Mouse (Mus musculus) lung, embryonic 15.5 days (tissue): ENCODE results near the gene Emc6. TPM values are rescaled to one million over a fixed set of nuclear protein-coding genes. Genes with fewer than 3 reads are reported as not detected.

Experiments used
- ATAC-seq: fragments of 200-750 bp; cut with Nextera tagmentation; 2 replicates; pipeline ENCODE4 v1.8.0; 2017; ENCODE audit warnings: moderate number of reproducible peaks, borderline replicate concordance; ENCODE audit not compliant: low FRiP score, low TSS enrichment; ENCODE audit errors: extremely low read depth
- H3K27ac ChIP-seq: fragments of 300-500 bp; sonication (generic); 2 replicates; pipeline ENCODE4 v1.5.1; 2015; ENCODE audit warnings: moderate library complexity, mild to moderate bottlenecking, inconsistent platforms
- H3K27me3 ChIP-seq: fragments of 300-500 bp; sonication (generic); 2 replicates; pipeline ENCODE4 v1.6.1; 2015; ENCODE audit warnings: inconsistent platforms
- H3K36me3 ChIP-seq: fragments of 300-500 bp; sonication (generic); 2 replicates; pipeline ENCODE4 v1.6.1; 2015; ENCODE audit warnings: inconsistent platforms
- H3K4me1 ChIP-seq: fragments of 300-500 bp; sonication (generic); 2 replicates; pipeline ENCODE4 v1.6.1; 2015; ENCODE audit warnings: inconsistent platforms
- H3K4me2 ChIP-seq: fragments of 300-500 bp; sonication (generic); 2 replicates; pipeline ENCODE4 v1.6.1; 2015; ENCODE audit warnings: inconsistent platforms, mild to moderate bottlenecking, moderate library complexity
- H3K4me3 ChIP-seq: fragments of 300-500 bp; sonication (generic); 2 replicates; pipeline ENCODE4 v1.5.1; 2015; ENCODE audit warnings: mild to moderate bottlenecking, inconsistent platforms
- H3K9ac ChIP-seq: fragments of 300-500 bp; sonication (generic); 2 replicates; pipeline ENCODE4 v1.6.1; 2015; ENCODE audit warnings: inconsistent platforms
- H3K9me3 ChIP-seq: fragments of 300-500 bp; sonication (generic); 2 replicates; pipeline ENCODE4 v1.6.1; 2016; ENCODE audit warnings: inconsistent platforms
- WGBS: fragments of 180-500 bp; shearing (Covaris S2); methylation state at CpG from one replicate; pipeline ENCODE4 v1.1.7; 2015; 5-methylcytosine and 5-hydroxymethylcytosine counted together
- polyA plus RNA-seq: library from polyadenylated mRNA; unstranded; fragments of >200 nt; fragmentation: Nextera tagmentation; extraction: Ambion mirVana; gene quantifications from 2 replicates; pipeline ENCODE4 v1.2.1, GENCODE M21; 2015

Gene Emc6
- 119 and 126 TPM in 2 replicates for polyA plus RNA-seq

DNA sequence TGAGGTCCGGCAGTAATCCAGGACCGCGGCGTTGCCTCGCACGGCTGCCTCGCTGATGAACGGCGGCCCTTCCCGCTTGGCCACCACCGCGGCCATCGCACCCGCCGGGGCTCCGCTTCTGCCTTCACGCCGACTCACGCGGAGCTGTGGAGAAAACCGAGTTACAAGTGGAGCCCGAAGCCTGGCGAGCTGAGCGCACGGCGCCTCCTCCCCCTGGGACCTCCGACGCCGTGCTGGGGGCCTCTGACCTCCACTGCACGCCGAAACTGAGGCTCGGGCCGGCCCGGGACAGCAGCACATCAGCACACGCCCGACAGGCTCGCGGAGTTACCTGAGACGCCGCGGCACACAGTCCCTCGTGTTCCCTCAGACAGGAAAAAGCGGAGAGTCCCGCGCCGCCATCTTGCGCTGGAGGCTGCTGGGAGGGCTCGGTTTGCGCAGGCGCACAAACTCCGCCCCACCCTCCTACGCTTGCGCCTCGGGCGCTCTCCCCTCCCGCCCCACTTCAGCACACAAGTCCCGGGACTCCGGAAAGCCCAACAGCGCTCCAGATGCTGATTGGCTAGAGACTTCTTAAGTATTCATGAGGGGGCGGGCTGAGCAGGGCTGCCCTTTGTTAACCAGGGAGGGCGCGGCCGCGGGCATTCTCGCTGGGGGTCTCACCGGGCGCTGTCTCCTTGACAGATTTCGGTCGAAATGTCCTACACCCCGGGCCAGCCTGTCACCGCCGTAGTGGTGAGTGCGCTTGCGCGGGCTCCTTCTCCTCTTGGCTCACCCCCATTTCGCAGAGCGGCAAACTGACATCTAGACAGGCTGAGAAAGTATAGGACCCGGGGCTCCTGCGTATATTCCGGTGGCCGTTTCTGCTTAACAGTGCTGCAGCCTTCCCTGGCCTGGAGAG lies at the start of gene Emc6, which contains the start of gene Tax1bp3:
TSS of gene Emc6 (minus strand) at position 430 of the 901 bp plus-strand sequence.
TSS of gene Tax1bp3 (plus strand) at position 476 of the 901 bp plus-strand sequence.
- Histone ChIP-seq H3K9ac (peak within 1 kb of the TSS; percentile 94), H3K4me1 (peaks cover 43% of the 10 kb centered on the region), H3K4me3 (peak within 1 kb of the TSS; percentile 93), H3K27ac (peak within 1 kb of the TSS; percentile 99), H3K27me3 (no peaks in the 10 kb centered on the region), H3K9me3 (no peaks in the 10 kb centered on the region), H3K36me3 (peaks cover 9% of the 10 kb centered on the region), H3K4me2 (peak within 1 kb of the TSS; percentile 79)
- ATAC-seq, result peak; percentile 98
- under 1% methylated on average over 81 of the region's 81 CpGs for WGBS

DNA sequence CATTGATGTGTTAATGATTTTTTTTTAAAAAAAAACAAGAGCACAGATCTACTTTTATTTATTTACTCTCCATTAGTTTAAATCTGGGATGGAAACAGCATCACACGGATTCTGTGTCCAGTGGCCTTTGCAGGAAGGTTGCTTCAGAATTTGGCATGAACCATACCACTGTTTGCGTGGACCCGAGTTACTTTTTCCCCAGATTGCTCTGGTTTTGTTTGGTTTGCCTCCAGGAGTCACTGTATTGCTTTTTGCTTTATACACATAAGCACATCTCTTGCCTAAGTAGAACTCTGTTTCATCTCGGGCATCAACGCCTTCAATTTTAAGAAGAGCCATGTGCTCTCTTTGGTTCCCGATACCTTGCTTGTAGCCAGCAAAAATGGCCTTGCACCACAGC lies 49.0 kb upstream of the Emc6 start:
- Histone ChIP-seq H3K36me3 (no peaks in the 10 kb centered on the region), H3K9me3 (no peaks in the 10 kb centered on the region), H3K9ac (no peak overlapping the region), H3K27ac (no peak overlapping the region), H3K4me1 (no peaks in the 10 kb centered on the region), H3K4me3 (no peak overlapping the region), H3K4me2 (no peak overlapping the region), H3K27me3 (no peaks in the 10 kb centered on the region)
- WGBS, result 86% methylated on average over 6 of the region's 6 CpGs
- ATAC-seq, result no peak

DNA sequence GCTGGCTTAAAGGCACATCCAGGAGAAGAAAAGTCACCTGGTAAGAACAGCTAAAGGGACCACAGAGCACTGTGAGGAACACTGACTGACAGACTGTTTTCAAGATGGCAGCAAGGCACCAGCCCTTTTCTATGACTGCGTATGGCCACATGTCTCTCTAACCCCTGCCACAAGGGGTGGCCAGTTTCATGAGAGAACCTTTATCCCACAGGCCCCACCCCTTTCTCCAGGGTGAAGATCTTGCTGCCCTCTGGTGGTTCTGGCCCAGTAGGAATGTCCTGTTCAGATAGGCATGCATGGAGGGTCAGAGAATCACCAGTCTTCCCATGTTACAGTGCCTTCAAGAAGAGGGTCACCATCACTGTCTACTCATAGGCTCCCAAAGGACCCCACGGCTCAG lies 47.1 kb upstream of the Emc6 start:
- no peak for ATAC-seq
- WGBS, result 70% methylated on average over 2 of the region's 2 CpGs
- Histone ChIP-seq H3K27me3 (no peaks in the 10 kb centered on the region), H3K4me3 (no peak overlapping the region), H3K9me3 (no peaks in the 10 kb centered on the region), H3K4me1 (no peaks in the 10 kb centered on the region), H3K9ac (no peak overlapping the region), H3K4me2 (no peak overlapping the region), H3K36me3 (no peaks in the 10 kb centered on the region), H3K27ac (no peak overlapping the region)

DNA sequence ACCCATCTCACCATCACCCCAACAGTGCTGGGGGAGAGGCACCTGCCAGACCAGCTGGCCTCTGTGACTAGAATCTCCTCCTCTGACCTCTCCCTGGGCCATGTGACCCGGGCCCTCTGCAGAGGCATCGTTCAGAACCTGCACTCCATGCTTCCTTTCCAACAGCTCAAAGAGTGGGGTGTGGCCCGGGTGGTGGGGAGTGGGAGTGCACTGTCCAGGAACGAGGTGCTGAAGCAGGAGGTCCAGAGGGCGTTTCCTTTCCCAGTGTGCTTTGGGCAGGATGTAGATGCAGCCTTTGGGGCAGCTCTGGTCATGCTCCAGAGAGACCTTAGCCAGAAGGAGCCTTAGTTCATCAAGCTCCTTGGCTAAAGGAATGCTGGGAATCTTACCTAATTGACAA lies 46.0 kb upstream of the Emc6 start:
- H3K36me3 ChIP-seq, result no peaks in the 10 kb centered on the region
- WGBS, result 20% methylated on average over 5 of the region's 5 CpGs
- no peak overlapping the region for H3K4me3 ChIP-seq
- H3K4me2 ChIP-seq, result no peak overlapping the region
- no peaks in the 10 kb centered on the region for H3K9me3 ChIP-seq
- no peaks in the 10 kb centered on the region for H3K27me3 ChIP-seq
- no peak overlapping the region for H3K9ac ChIP-seq
- no peak for ATAC-seq
- H3K4me1 ChIP-seq, result no peaks in the 10 kb centered on the region
- H3K27ac ChIP-seq, result no peak overlapping the region

DNA sequence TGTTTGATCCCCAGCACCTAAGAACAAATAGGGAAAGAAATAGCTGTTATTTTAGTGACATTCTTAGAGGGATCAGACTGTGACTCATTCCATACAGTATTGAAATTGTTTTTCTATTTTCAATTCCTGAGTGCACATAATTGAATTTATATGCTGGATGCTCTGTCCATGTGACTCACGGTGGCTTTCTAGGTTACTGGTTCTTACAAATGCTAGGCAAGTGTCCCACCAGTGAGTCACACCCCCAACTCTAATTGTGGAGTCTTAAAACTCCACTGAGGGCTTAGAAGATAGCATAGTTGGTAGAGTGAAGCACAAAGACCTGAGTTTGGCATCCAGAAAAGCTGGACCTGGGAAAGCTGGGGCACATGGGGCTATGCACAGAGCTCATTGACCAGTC lies 43.8 kb upstream of the Emc6 start:
- no peaks in the 10 kb centered on the region for H3K4me1 ChIP-seq
- H3K9ac ChIP-seq, result no peak overlapping the region
- no peaks in the 10 kb centered on the region for H3K27me3 ChIP-seq
- 97% methylated on average over 1 of the region's 1 CpGs for WGBS
- H3K36me3 ChIP-seq, result no peaks in the 10 kb centered on the region
- H3K4me3 ChIP-seq, result no peak overlapping the region
- H3K9me3 ChIP-seq, result no peaks in the 10 kb centered on the region
- no peak for ATAC-seq
- no peak overlapping the region for H3K27ac ChIP-seq
- no peak overlapping the region for H3K4me2 ChIP-seq

DNA sequence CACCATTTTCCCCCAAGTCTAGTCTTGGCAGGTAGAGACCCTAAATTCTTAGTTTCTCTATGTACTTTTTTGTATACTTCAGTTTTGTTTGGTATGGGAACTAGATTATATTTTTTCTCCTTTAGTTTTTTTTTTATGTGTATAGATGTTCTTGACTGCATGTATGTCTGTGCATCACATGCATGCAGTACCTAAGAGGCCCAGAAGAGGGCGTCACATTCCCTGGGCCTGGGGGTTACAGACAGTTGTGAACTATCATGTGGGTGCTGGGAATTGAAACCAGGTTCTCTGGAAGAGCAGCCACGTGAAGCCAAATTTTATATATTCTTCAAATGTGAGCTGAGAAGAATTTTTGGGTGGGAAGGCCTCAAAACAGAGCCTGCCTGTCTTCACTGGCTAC lies 42.8 kb upstream of the Emc6 start:
- 53% methylated on average over 2 of the region's 2 CpGs for WGBS
- no peak overlapping the region for H3K9ac ChIP-seq
- H3K4me1 ChIP-seq, result no peaks in the 10 kb centered on the region
- H3K4me2 ChIP-seq, result no peak overlapping the region
- H3K36me3 ChIP-seq, result no peaks in the 10 kb centered on the region
- no peak overlapping the region for H3K27ac ChIP-seq
- no peak for ATAC-seq
- no peaks in the 10 kb centered on the region for H3K9me3 ChIP-seq
- no peak overlapping the region for H3K4me3 ChIP-seq
- H3K27me3 ChIP-seq, result no peaks in the 10 kb centered on the region

DNA sequence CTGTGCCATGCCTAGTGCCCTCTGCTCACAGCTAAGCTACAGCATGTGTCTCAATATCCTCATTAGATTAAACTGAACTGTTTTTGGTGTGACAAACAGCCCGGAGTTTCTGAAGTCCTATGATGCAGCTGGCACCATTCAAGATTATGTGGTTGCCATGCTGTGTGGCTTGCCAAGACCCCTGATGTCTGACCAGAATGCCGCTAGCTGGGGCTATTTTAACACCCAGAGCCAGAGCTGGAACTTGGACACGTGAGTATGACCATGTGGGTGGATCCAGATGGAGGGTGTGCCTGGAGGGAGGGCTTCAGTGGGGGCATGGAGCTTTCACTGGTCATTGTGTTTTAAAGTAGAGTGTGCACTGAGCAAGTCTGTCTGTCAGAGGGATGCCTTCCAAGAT lies 37.1 kb upstream of the Emc6 start:
- Histone ChIP-seq H3K27me3 (no peaks in the 10 kb centered on the region), H3K9me3 (no peaks in the 10 kb centered on the region), H3K4me1 (no peaks in the 10 kb centered on the region), H3K4me2 (no peak overlapping the region), H3K9ac (no peak overlapping the region), H3K36me3 (no peaks in the 10 kb centered on the region), H3K27ac (no peak overlapping the region), H3K4me3 (no peak overlapping the region)
- WGBS, result 56% methylated on average over 3 of the region's 3 CpGs
- no peak for ATAC-seq

DNA sequence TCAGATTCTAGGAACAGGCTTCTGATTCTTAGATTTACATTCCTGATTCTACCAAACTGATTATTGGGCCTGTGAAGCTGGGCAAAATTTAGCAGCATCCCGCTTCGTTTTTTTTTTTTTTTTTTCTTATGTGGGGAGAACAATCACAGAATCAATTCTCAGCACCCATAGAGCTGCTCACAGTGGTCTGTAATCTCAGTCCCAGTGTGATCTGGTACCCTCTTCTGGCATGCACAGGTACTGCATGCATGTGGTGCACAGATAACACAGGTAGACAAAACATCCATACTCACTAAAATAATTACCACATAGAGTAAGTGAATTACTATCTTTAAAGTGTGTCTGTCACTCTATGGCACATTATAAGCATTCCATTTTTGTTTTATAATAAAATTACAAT lies 30.8 kb upstream of the Emc6 start:
- no peaks in the 10 kb centered on the region for H3K36me3 ChIP-seq
- no peak overlapping the region for H3K27ac ChIP-seq
- no peak overlapping the region for H3K9ac ChIP-seq
- no peak for ATAC-seq
- H3K4me2 ChIP-seq, result no peak overlapping the region
- H3K27me3 ChIP-seq, result no peaks in the 10 kb centered on the region
- 63% methylated on average over 2 of the region's 2 CpGs for WGBS
- no peaks in the 10 kb centered on the region for H3K4me1 ChIP-seq
- H3K9me3 ChIP-seq, result no peaks in the 10 kb centered on the region
- H3K4me3 ChIP-seq, result no peak overlapping the region

DNA sequence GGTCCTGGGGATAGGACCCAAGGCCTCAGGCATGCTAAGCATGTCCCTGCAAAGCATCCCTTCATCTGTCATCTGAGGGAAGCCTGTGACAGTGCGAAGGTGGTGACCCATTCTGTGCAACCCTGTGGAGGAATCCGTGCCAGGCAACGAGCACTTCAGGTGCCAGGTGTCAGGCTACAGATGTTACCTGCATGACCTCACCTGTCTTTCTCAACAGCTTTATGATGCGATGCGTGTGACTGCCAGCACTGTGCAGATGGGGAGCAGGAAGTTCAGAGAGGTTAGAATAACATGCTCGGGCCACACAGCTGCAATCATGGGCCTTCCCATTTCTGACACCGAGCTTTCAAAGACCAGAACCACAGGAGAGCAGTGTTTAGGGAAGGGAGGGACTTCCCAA lies 28.4 kb upstream of the Emc6 start:
- H3K4me2 ChIP-seq, result no peak overlapping the region
- WGBS, result 55% methylated on average over 7 of the region's 7 CpGs
- no peaks in the 10 kb centered on the region for H3K27me3 ChIP-seq
- no peak overlapping the region for H3K4me3 ChIP-seq
- H3K27ac ChIP-seq, result no peak overlapping the region
- no peak for ATAC-seq
- no peaks in the 10 kb centered on the region for H3K4me1 ChIP-seq
- no peaks in the 10 kb centered on the region for H3K9me3 ChIP-seq
- H3K36me3 ChIP-seq, result no peaks in the 10 kb centered on the region
- no peak overlapping the region for H3K9ac ChIP-seq

DNA sequence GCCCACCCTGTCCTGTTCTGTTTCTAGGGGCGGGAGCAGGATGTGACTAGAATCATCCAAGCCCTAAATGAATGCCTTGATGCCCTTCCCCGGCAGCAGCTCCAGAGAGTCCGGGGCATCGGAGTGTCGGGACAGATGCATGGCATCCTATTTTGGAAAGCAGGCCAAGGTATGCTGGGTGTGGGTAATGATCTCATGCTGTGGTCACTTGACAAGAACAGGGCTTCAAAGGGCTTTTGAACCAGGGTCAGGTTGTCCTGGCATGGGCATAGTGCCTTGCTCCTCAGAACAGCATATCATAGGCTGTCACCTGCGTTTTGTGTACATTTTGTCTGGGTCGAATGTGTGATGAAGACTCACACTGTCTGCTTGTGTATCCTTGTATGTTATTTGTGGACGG lies 27.1 kb upstream of the Emc6 start:
- no peak overlapping the region for H3K9ac ChIP-seq
- no peak overlapping the region for H3K4me2 ChIP-seq
- H3K9me3 ChIP-seq, result no peaks in the 10 kb centered on the region
- no peak overlapping the region for H3K4me3 ChIP-seq
- WGBS, result 79% methylated on average over 8 of the region's 8 CpGs
- no peaks in the 10 kb centered on the region for H3K36me3 ChIP-seq
- no peak overlapping the region for H3K27ac ChIP-seq
- H3K27me3 ChIP-seq, result no peaks in the 10 kb centered on the region
- H3K4me1 ChIP-seq, result peaks cover 7% of the 10 kb centered on the region
- no peak for ATAC-seq

DNA sequence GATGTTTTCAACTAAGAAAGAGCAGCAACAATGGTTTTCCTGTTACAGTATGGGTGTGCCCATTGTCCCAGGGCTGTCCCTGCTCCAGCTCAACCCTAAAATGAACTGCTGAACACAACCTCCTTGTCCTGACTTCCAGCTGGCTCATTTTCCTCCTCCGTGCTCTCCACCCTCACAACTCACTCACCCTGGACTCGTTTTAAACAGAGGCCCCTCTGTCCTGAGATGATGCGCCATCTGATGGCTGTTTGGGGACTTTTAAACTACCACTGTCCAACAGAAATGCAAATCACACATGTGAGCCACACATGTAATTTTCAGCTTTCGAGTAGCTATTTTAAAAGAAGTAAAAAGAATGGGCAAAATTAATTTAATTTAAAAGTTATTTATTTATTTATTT lies 24.8 kb upstream of the Emc6 start:
- Histone ChIP-seq H3K27ac (0 out of 2 replicates have a peak overlapping the region, but pooled peaks have one; percentile 38), H3K4me3 (no peak overlapping the region), H3K9ac (no peak overlapping the region), H3K36me3 (no peaks in the 10 kb centered on the region), H3K27me3 (no peaks in the 10 kb centered on the region), H3K4me2 (no peak overlapping the region), H3K9me3 (no peaks in the 10 kb centered on the region), H3K4me1 (peaks cover 15% of the 10 kb centered on the region)
- 27% methylated on average over 4 of the region's 4 CpGs for WGBS
- ATAC-seq, result no peak

DNA sequence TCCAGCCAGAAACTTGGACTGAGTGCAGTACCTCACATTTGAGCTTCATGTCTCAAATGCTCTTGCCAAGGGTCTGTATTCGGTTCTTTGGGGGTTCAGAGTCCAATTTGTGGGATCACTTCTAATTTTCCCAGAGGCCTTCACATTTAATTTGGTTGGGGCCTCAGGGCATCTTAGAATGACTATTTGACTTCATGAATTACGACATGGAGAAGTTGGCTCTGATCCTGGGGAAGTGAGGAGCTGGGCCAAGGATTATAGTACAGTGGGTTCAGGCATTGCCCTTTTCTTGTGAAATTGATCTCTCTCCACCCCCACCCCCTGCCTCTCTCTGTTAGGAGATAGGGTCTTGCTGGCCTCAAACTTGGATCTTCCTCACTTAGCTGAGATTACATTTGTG lies 24.2 kb upstream of the Emc6 start:
- WGBS, result 55% methylated on average over 2 of the region's 2 CpGs
- Histone ChIP-seq H3K9me3 (no peaks in the 10 kb centered on the region), H3K36me3 (no peaks in the 10 kb centered on the region), H3K4me1 (peaks cover 15% of the 10 kb centered on the region), H3K27ac (0 out of 2 replicates have a peak overlapping the region, but pooled peaks have one; percentile 38), H3K27me3 (no peaks in the 10 kb centered on the region), H3K4me3 (no peak overlapping the region), H3K4me2 (no peak overlapping the region), H3K9ac (no peak overlapping the region)
- no peak for ATAC-seq
